Mouse (Mus musculus): ENCODE data around the gene Macrod1. TPM values are rescaled to one million over a fixed set of nuclear protein-coding genes. Genes with fewer than 3 reads are reported as not detected.

Gene Macrod1
- total RNA-seq, 2 experiments from 2014 or later = 261 to 294 TPM

GRCm38 (mm10) chr19:7128551-7129475 lies 72.2 kb downstream of the Macrod1 start:
- intact Hi-C loops (cut with DNase I) = no loop called here
- no peak overlapping the region for H3K27ac ChIP-seq
- no peak for TF ChIP-seq CTCF (IDR thresholded peaks at IDR 0.05)

DNA sequence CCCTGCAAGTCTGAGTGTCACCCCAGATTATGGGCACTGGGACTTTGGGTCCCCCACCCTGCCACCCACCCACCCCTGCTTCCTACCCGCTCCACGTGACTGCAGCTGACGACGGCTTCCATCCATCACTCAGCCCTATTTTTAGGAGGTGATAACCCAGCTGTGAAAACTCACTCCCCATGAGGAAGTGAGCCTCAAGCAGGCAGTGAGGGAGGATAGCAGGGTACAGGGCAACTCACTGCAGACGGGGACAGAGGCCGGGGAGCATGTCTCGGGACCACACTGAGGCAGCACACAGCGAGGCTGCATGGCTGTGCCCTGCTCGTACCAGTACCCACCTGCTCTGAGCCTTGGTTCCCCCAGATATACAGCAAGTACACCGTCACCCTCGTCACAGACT lies 73.7 kb downstream of the Macrod1 start:
- TF ChIP-seq CTCF (IDR thresholded peaks at IDR 0.05) = no peak
- Histone ChIP-seq H3K27ac (no peak overlapping the region; the same call in 1 of the 2 replicates), H3K4me3 (no peak overlapping the region)
- intact Hi-C loops (cut with DNase I) = no loop called here
- DNase-seq = no peak

More at GRCm38 (mm10) chr19:7128551-7129475, 72.2 kb downstream of the Macrod1 start:
- no peak overlapping the region for H3K4me3 ChIP-seq
- no peak for DNase-seq

DNA sequence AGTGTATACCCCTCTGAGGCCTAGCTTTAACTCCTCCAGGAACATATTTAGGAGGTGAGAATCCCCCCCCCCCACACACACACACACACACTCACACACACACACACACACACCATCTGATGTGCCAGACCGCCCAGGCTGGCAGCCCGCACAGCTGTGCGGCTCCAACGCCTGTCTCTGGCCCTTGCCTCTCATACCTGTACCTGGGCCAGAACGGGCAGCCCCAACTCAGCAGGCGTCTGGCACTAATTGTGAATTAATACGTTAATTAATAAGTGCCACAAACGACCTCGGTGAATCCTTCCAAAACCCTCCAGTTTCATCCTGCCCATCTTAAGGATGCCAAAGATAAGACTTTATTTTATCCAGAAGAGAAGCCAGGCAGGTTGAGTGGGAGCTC lies 76.8 kb downstream of the Macrod1 start:
- no peak for DNase-seq
- no peak overlapping the region for H3K4me3 ChIP-seq
- intact Hi-C loops (cut with DNase I) = no loop called here
- H3K27ac ChIP-seq = peak overlapping the region; percentile 82
- TF ChIP-seq CTCF (IDR thresholded peaks at IDR 0.05) = no peak

- Histone ChIP-seq H3K4me3 (peak overlapping the region; percentile 56), H3K27ac (peak overlapping the region; percentile 82)
- intact Hi-C loops (cut with DNase I) = no loop called here
- TF ChIP-seq CTCF (IDR thresholded peaks at IDR 0.05) = no peak
- DNase-seq = peak; percentile 80
Measured at GRCm38 (mm10) chr19:7134631-7135091, 78.1 kb downstream of the Macrod1 start.

- Histone ChIP-seq H3K27ac (peak overlapping the region; percentile 82), H3K4me3 (no peak overlapping the region; the same call in 1 of the 2 replicates)
- no peak for TF ChIP-seq CTCF (IDR thresholded peaks at IDR 0.05)
- intact Hi-C loops (cut with DNase I) = no loop called here
- peak; percentile 75 for DNase-seq
Measured at GRCm38 (mm10) chr19:7135525-7135924, 78.9 kb downstream of the Macrod1 start.

- no peak for TF ChIP-seq CTCF (IDR thresholded peaks at IDR 0.05)
- intact Hi-C loops (cut with DNase I) = no loop called here
- DNase-seq = peak; percentile 69
- Histone ChIP-seq H3K4me3 (0 out of 2 replicates have a peak overlapping the region, but pooled peaks have one; percentile 7), H3K27ac (peak overlapping the region; percentile 82)
Measured at GRCm38 (mm10) chr19:7136016-7136415, 79.4 kb downstream of the Macrod1 start.

- DNase-seq = no peak
- no peak overlapping the region for H3K4me3 ChIP-seq
- H3K27ac ChIP-seq = peak overlapping the region; percentile 82
- intact Hi-C loops (cut with DNase I) = no loop called here
- TF ChIP-seq CTCF (IDR thresholded peaks at IDR 0.05) = no peak
Measured at GRCm38 (mm10) chr19:7136714-7137498, 80.3 kb downstream of the Macrod1 start.

DNA sequence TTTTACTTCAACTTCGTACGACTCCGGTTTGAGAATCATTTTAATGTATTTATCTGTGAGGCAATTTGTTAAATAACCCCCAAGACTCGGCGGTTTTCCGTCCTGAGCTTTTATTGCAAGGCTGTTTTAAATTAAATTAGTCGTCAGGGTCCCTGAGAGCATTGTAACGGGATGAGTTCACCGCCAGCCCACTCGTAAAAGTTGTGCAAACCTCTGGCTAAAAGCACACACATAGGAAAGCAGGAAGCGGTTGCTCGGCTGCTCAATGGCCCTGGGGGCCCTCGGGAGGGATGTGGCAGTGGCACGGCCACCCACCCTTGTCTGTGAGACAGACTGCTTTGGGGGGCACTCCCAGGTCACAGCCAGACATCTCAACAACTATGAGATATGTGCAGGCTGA lies 81.7 kb downstream of the Macrod1 start:
- TF ChIP-seq CTCF (IDR thresholded peaks at IDR 0.05) = no peak
- no peak for DNase-seq
- Histone ChIP-seq H3K4me3 (no peak overlapping the region), H3K27ac (no peak overlapping the region; the same call in 1 of the 2 replicates)
- intact Hi-C loops (cut with DNase I) = no loop called here

DNA sequence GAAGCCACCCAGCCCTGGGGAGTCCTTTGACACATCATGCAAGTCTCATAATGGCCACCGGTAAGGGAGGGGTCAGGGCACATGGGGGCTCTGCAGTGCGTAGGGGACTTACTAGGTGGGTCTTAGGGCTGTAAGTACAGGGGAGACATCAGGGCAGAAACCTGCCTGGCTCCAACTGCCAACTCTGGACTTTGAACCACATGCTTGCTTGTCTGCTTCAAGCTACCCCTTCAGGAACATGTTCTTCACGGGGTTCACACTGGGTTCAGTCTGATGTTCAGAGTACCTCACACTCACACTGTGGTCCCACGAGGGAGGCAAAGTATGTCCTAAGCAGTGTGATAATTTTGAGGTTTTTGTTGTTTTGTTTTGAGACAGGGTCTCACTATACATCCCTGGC lies 82.7 kb downstream of the Macrod1 start:
- H3K27ac ChIP-seq = peak overlapping the region; percentile 12; the same call in 1 of the 2 replicates
- no peak overlapping the region for H3K4me3 ChIP-seq
- intact Hi-C loops (cut with DNase I) = no loop called here
- no peak for TF ChIP-seq CTCF (IDR thresholded peaks at IDR 0.05)
- DNase-seq = no peak

DNA sequence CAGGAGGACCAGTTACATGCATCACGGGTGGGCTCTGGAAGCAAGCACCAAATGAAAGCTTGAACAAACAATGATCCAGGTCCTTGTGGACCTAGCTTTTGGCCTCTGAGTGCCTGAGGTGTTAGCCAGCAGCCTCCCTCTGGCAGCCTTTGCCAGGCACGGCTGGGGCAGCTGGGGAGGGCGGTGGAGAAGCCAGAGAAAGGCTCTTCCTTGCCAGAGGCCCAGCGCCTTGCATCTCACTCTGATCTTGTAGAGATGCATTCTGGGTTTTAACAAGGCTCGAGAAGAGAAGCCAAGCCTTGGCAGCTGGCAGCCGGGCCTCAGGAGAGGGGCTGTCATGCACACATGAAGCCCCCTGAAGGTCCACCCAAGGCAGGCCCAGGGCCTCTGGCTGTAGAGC lies 83.8 kb downstream of the Macrod1 start:
- no peak for TF ChIP-seq CTCF (IDR thresholded peaks at IDR 0.05)
- H3K27ac ChIP-seq = peak overlapping the region; percentile 12
- DNase-seq = peak; percentile 75
- H3K4me3 ChIP-seq = no peak overlapping the region
- intact Hi-C loops (cut with DNase I) = no loop called here

- DNase-seq = no peak
- Histone ChIP-seq H3K4me3 (no peak overlapping the region), H3K27ac (0 out of 2 replicates have a peak overlapping the region, but pooled peaks have one; percentile 12)
- intact Hi-C loops (cut with DNase I) = no loop called here
- no peak for TF ChIP-seq CTCF (IDR thresholded peaks at IDR 0.05)
Measured at GRCm38 (mm10) chr19:7140856-7141421, 84.3 kb downstream of the Macrod1 start.

- no peak for DNase-seq
- Histone ChIP-seq H3K27ac (no peak overlapping the region), H3K4me3 (no peak overlapping the region)
- intact Hi-C loops (cut with DNase I) = no loop called here
- no peak for TF ChIP-seq CTCF (IDR thresholded peaks at IDR 0.05)
Measured at GRCm38 (mm10) chr19:7142207-7142915, 85.8 kb downstream of the Macrod1 start.

All from gastrocnemius, adult 2 months (tissue).